Mouse (Mus musculus) c-Kit-positive CD71-positive TER-119-positive erythroid progenitor cells, embryonic 14.5 days (primary cell): ENCODE results near the gene Tmem59.
A peak's percentile ranks its signal among the peaks of the same experiment; 100 is the strongest.

ENCODE experiments used
- DNase-seq: peaks from one replicate; pipeline ENCODE4 v3.0.0-alpha.2; 2013; ENCODE audit warnings: low spot score

Tmem59 gene

DNA sequence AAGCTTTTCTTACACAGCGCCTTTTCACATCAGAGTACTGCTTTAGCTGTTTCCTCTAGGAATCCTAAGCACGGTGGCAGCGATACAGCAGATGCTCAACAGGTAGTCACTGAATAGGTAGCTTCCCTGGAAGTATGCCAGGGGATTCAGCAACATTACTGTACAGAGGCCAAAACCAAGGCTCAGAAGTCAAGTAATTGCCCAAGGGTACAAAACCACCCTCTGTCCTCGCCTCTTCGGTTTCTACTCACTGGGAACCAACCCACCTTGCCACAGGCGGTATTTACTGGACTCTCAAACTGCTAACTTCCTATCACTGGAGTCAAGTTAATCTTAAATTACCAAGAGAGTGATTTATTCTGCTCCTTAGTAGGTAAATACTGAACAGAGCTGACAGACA is 62.0 kb downstream of the Tmem59 start:
- DNase-seq = no peak

DNA sequence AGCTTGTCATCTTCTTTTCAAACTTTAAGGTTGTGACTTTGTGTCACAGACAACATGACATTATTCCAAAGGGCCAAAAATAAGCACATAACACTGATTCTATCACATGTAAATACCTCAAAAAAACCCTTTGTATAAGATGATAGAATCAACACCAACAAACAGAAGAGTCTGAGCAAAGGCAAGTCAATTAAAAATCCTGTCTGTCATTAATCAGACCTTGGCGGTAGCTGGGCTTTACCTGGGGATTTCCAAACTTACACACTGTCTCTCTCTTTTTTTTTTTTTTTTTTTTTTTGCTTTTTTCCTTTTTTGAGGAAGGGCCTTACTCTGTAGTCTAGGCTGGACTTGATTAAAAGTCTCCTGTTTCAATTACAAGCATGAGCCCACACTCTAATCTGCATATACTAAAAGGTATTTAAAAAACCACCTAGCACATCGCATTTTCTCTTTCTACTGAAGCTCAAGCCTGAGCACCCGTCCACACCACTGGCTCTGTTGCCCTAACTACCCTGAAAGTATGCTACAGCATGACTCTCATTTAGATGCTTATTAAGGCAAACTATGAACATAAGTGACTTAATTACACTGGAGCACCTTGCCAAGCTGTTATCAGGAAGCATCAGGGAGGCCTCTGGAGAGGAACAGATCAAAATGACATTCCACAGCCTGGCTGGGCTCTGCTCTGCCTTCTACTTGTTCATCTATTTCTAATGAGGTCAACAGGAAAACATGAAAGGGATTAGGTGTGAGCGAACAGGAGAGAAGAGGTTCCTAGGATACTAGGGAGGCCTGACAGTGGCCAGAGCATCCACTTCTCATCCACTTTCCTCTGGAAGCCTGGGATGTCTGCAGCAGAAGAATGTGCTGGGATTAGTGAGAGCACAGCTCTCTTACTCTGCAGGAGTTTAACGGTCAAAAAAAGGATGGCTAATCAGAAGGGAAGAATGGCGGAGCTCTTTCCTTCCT is 65.5 kb downstream of the Tmem59 start:
- DNase-seq = no peak

DNA sequence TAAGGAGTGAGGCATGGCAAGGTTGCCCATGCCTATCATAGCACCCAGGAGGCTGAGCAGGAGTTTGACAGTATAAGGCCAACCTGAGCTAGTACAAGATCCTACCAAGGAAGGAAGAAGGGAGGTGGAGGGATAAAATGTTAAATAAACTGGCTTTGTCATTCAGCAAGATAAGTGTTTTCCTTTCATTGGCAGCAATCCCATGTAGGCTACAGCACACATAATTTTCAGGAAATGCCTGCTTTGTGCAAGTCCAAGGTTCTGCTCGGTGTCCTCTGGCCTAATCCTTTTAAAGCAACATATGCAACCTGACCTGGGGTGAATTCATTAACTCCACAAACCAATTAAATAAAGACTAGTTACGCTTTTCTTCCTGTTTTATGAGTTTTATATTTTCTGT is 67.2 kb downstream of the Tmem59 start:
- no peak for DNase-seq

DNA sequence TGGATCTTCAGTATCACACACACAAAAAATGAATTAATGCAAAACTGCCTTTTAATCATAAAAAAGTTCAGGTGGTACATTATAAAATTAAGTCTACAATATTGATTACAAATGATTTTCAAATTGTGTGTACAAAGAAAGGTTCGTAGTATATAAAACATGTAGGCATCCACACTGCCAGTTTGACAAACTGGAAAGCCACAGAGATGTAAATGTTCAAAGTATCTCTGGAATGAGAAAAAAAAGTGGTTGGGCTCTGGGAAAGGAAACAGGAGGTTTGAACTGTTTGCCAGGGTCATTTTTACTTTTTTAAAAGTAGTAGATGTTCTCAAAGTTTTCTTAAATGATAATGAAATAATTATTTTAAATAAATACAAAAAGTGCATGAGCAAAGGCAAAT is 67.8 kb downstream of the Tmem59 start:
- DNase-seq = no peak

DNA sequence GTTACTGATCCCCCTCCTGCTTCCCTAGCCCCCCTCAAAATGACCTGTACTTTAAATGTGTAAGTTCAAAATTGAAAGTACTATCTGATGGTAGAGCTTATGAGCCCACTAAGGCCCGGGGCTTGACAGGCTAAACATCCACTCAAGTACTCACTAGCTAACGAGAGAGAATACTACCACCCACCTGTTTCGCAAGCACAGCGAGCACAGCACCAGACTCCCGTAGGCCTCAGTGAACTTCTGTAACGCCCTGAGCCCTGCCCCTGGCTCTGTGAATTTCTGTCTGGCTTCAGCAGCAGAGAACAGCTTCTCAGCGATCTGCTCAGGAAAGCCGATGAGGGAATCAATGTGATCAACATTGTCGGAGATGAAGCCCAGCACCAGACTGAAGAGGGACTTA is 68.9 kb downstream of the Tmem59 start:
- DNase-seq = no peak

DNA sequence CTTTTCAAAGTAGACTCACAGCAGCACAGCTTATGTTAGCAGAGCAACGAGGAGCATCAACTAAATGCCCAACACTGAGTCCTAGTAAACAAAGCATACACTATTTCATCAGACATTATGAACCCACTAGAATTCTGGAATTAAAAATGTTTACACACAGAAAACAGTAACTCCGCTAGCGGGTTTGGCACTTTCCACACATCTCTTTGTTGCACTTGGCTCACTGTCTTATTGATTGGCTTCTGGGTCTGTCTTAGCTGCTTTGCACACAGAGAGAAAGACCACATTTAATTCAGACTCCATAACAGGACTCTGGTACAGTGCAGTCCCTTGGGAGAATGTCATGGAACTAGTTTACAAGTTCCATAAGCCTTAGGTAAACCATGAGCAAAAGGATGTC is 69.9 kb downstream of the Tmem59 start:
- no peak for DNase-seq

DNA sequence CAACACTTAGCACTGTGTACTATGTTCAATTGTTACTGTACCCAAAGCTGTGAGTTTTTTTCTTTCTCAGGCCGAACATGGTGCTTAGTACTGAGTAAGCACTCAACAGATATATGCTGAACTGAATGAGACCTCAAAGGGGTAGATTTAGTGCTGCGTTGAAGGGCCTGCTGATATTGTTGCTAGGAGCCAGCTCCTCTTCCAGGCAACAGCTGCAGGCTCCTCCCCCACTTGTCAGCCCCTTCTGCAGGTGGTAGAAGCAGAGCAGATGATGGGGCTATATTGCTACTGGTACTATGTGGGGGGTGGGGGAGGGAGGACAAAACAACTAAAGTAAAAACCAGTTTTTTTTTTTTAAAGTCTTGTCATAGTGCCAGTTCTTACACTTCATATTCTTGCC is 71.3 kb downstream of the Tmem59 start:
- DNase-seq = no peak

DNA sequence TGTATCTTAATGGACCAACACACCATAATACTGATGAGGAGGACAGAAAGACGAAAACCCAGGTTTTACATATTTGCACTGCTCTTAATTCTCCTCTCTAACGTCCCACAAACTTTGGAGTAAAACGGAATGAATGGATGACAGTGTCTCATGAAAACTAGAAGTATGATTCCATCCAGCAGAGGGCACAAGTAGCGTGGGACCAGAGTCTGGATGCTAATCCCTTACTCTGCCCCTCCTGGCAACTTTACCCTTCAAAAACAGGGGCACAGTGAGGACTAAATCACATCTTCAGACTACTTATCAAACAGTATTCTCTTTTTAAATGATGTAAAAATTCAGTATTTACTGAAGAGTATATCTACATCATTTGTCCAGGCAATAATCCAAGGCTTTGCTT is 72.3 kb downstream of the Tmem59 start:
- DNase-seq = peak; percentile 48
